Mouse (Mus musculus): ENCODE data around the gene Elmsan1.
A peak's percentile ranks its signal among the peaks of the same experiment; 100 is the strongest.

- TF ChIP-seq CTCF (IDR thresholded peaks at IDR 0.05; ENCODE audit: low read depth) = 0 out of 2 replicates have a peak, but pooled peaks have one; percentile 1
- TF ChIP-seq EP300 (IDR thresholded peaks at IDR 0.05; ENCODE audit: low read depth) = no peak
These were observed 17.5 kb upstream of the Elmsan1 start for GRCm38 (mm10) chr12:84235981-84236752.
